Mouse (Mus musculus): Measurements from ENCODE around the gene Kcnk10.

- peak; percentile 67 for TF ChIP-seq CTCF (IDR thresholded peaks at IDR 0.05; ENCODE audit: low read depth)
- no peak for TF ChIP-seq EP300 (IDR thresholded peaks at IDR 0.05; ENCODE audit: low read depth)
Measured at GRCm38 (mm10) chr12:98459889-98460288, 118.2 kb downstream of the Kcnk10 start.

All from liver, postnatal 0 days (tissue).